Mouse (Mus musculus) MEL (cell line): ENCODE data around the gene Lysmd1.

ENCODE experiments used
- CTCF ChIP-seq, 3 experiments: IDR thresholded peaks in 2 of 3; conservative IDR thresholded peaks in 1 of 3; 2 replicates each; pipeline ENCODE4 v1.5.1; 2011 to 2012; ENCODE audit warnings: low read length in 3 of 3, low read depth in 2 of 3, mild to moderate bottlenecking in 2 of 3, improper control_type of control experiment in 1 of 3, inconsistent platforms in 1 of 3, mixed read lengths in 1 of 3, moderate library complexity in 1 of 3; ENCODE audit not compliant: control insufficient read depth in 1 of 3, insufficient read depth in 1 of 3, poor library complexity in 1 of 3, severe bottlenecking in 1 of 3
- E2F4 ChIP-seq: IDR thresholded peaks from 2 replicates; pipeline ENCODE4 v1.6.1; 2011; ENCODE audit warnings: low read depth, low read length, improper control_type of control experiment, borderline replicate concordance
- EP300 ChIP-seq, 2 experiments: IDR thresholded peaks; 2 replicates each; pipeline ENCODE4 v1.6.1; 2011; ENCODE audit warnings: improper control_type of control experiment in 2 of 2, low read length in 2 of 2, low read depth in 1 of 2, mild to moderate bottlenecking in 1 of 2
- GABPA ChIP-seq: IDR thresholded peaks from 2 replicates; pipeline ENCODE4 v1.6.1; 2012; ENCODE audit warnings: low read depth, mild to moderate bottlenecking, inconsistent platforms, low read length, improper control_type of control experiment, moderate library complexity
- GATA1 ChIP-seq: IDR thresholded peaks from 2 replicates; pipeline ENCODE4 v1.6.1; 2011; ENCODE audit warnings: low read depth, low read length, improper control_type of control experiment
- HCFC1 ChIP-seq: IDR thresholded peaks from 2 replicates; pipeline ENCODE4 v1.6.1; 2012; ENCODE audit warnings: low read depth, mild to moderate bottlenecking, inconsistent platforms, low read length, improper control_type of control experiment, moderate library complexity
- KAT2A ChIP-seq: conservative IDR thresholded peaks from 2 replicates; pipeline ENCODE4 v1.6.1; 2012; ENCODE audit warnings: low read depth, low read length, improper control_type of control experiment, inconsistent platforms
- MAX ChIP-seq: IDR thresholded peaks from 2 replicates; pipeline ENCODE4 v1.6.1; 2011; ENCODE audit warnings: low read length, improper control_type of control experiment
- POLR2A ChIP-seq, 2 experiments: IDR thresholded peaks; 2 replicates each; pipeline ENCODE4 v1.6.1; 2011 to 2012; ENCODE audit warnings: low read length in 2 of 2, mild to moderate bottlenecking in 2 of 2, control low read depth in 1 of 2, improper control_type of control experiment in 1 of 2, low read depth in 1 of 2, moderate library complexity in 1 of 2; ENCODE audit not compliant: control insufficient read depth in 1 of 2, insufficient read depth in 1 of 2, poor library complexity in 1 of 2
- SMC3 ChIP-seq: IDR thresholded peaks from 2 replicates; pipeline ENCODE4 v1.6.1; 2011; ENCODE audit warnings: low read depth, low read length, improper control_type of control experiment
- TBP ChIP-seq: IDR thresholded peaks from 2 replicates; pipeline ENCODE4 v1.8.0; 2011; ENCODE audit warnings: low read depth, low read length, improper control_type of control experiment
- USF1 ChIP-seq: IDR thresholded peaks from 2 replicates; pipeline ENCODE4 v1.6.1; 2014; ENCODE audit warnings: low read depth, mild to moderate bottlenecking, inconsistent platforms, low read length, improper control_type of control experiment, moderate library complexity
- ZKSCAN1 ChIP-seq: IDR thresholded peaks from 2 replicates; pipeline ENCODE4 v1.6.1; 2012; ENCODE audit warnings: low read depth, mild to moderate bottlenecking, inconsistent platforms, low read length, improper control_type of control experiment, moderate library complexity
- ZMIZ1 ChIP-seq: IDR thresholded peaks from 2 replicates; pipeline ENCODE4 v1.6.1; 2012; ENCODE audit warnings: low read depth, mild to moderate bottlenecking, inconsistent platforms, low read length, improper control_type of control experiment, moderate library complexity

- TF ChIP-seq POLR2A (IDR thresholded peaks at IDR 0.05; ENCODE audit: control insufficient read depth in 1 of 2, insufficient read depth in 1 of 2, low read depth in 1 of 2, low read length in 2 of 2, poor library complexity in 1 of 2) (no peak), CTCF (IDR thresholded peaks at IDR 0.05 in 2 of 3, conservative IDR thresholded peaks at IDR 0.05 in 1 of 3; ENCODE audit: control insufficient read depth in 1 of 3, insufficient read depth in 1 of 3, low read depth in 2 of 3, low read length in 3 of 3, poor library complexity in 1 of 3, severe bottlenecking in 1 of 3) (no peak), GATA1 (no peak), MAX (no peak), HCFC1 (no peak), KAT2A (no peak), EP300 (IDR thresholded peaks at IDR 0.05; ENCODE audit: low read depth in 1 of 2, low read length in 2 of 2) (no peak), TBP (no peak), ZKSCAN1 (no peak), USF1 (no peak), E2F4 (no peak), ZMIZ1 (no peak), GABPA (no peak), SMC3 (no peak)
These were observed 14.0 kb downstream of the Lysmd1 start for GRCm38 (mm10) chr3:95147924-95148323.
